In genomic region chr14:79912610-79913009, GRCm38 (mm10) we compare ENCODE assay signal across 10 mouse cellular contexts.
A peak's percentile ranks its signal among the peaks of the same experiment; 100 is the strongest.
DNase-seq lines count a peak whose midpoint lies in the region; ATAC-seq and TF ChIP-seq lines count a peak whose summit lies in the region.
"Had no signal": no experiment of that assay in that cellular context is flagged by ENCODE, and none has a peak within 500 bp of the region (broad histone marks: within the 10 kb centered on the region; RNA-seq: fewer than 3 reads in every experiment).

No protein-coding gene starts in this region.

- DNase-seq in liver, adult 2 months (ENCODE audit: extremely low read depth, low read depth, low spot score) = no peak
- DNase-seq in liver, embryonic 11.5 days (ENCODE audit: low spot score) = no peak
- peak; percentile 28 for DNase-seq in ZHBTc4 (ENCODE audit: low read depth, low spot score)
- peak; percentile 44 to 66 for DNase-seq in cerebellum, postnatal 14 days
- peak; percentile 49 for DNase-seq in heart, postnatal 4 days
- peak; percentile 50 for DNase-seq in limb, embryonic 10.5 days (ENCODE audit: low spot score)
- DNase-seq in right cerebral cortex, postnatal 14 days = peak; percentile 70
- no peak for DNase-seq in B cell, adult 2 months

- ATAC-seq in liver, embryonic 11.5 days (replicated peaks; ENCODE audit: low FRiP score) = no peak

- H3K4me2 ChIP-seq in liver, embryonic 11.5 days = no peak overlapping the region
- H3K4me2 ChIP-seq: embryonic facial prominence, embryonic 15.5 days; lung, embryonic 15.5 days had no signal

- TF ChIP-seq POLR2A in liver, adult 2 months (IDR thresholded peaks at IDR 0.05; ENCODE audit: extremely low read depth, insufficient read depth, low read length) = no peak

- no peaks in the 10 kb centered on the region for H3K4me1 ChIP-seq in liver, adult 2 months (ENCODE audit: control insufficient read depth, insufficient read depth, low read length)
- H3K4me1 ChIP-seq in liver, embryonic 11.5 days (replicated peaks; ENCODE audit: control insufficient read depth, insufficient read depth, low read length) = no peaks in the 10 kb centered on the region
- peaks cover 4% of the 10 kb centered on the region; the same call in 1 of the 2 replicates for H3K4me1 ChIP-seq in limb, embryonic 10.5 days
- H3K4me1 ChIP-seq: embryonic facial prominence, embryonic 15.5 days; lung, embryonic 15.5 days had no signal

- WGBS in liver, adult 2 months = 48% methylated on average over 4 of the region's 4 CpGs
- WGBS in liver, embryonic 11.5 days = 46% methylated on average over 4 of the region's 4 CpGs
- WGBS in limb, embryonic 10.5 days = 50% methylated on average over 4 of the region's 4 CpGs

- no peak overlapping the region for H3K9ac ChIP-seq in liver, adult 2 months (ENCODE audit: low read depth, low read length)
- H3K9ac ChIP-seq in liver, embryonic 11.5 days (ENCODE audit: low read depth, low read length) = no peak overlapping the region
- H3K9ac ChIP-seq: embryonic facial prominence, embryonic 15.5 days; lung, embryonic 15.5 days had no signal

- no peaks in the 10 kb centered on the region for H3K79me2 ChIP-seq in liver, adult 2 months (ENCODE audit: control insufficient read depth, insufficient read depth, low read length)

- H3K27me3 ChIP-seq in liver, adult 2 months (ENCODE audit: control insufficient read depth, insufficient read depth, low read length) = no peaks in the 10 kb centered on the region
- H3K27me3 ChIP-seq in liver, embryonic 11.5 days (replicated peaks; ENCODE audit: control insufficient read depth, insufficient read depth, low read length) = no peaks in the 10 kb centered on the region
- H3K27me3 ChIP-seq in limb, embryonic 10.5 days (ENCODE audit: low read depth, poor library complexity, severe bottlenecking) = no peaks in the 10 kb centered on the region
- H3K27me3 ChIP-seq: embryonic facial prominence, embryonic 15.5 days; lung, embryonic 15.5 days had no signal

- peak; percentile 29; the same call in 1 of the 2 replicates for TF ChIP-seq CTCF in liver, adult 2 months (IDR thresholded peaks at IDR 0.05; ENCODE audit: low read depth, low read length)

- no peak overlapping the region for H3K27ac ChIP-seq in liver, adult 2 months (replicated peaks; ENCODE audit: insufficient read depth, low read depth, low read length)
- no peak overlapping the region for H3K27ac ChIP-seq in liver, embryonic 11.5 days (ENCODE audit: low read depth, low read length)
- H3K27ac ChIP-seq in limb, embryonic 10.5 days = no peak overlapping the region
- H3K27ac ChIP-seq: embryonic facial prominence, embryonic 15.5 days; lung, embryonic 15.5 days had no signal

- no peaks in the 10 kb centered on the region for H3K36me3 ChIP-seq in liver, adult 2 months (ENCODE audit: control insufficient read depth, insufficient read depth, low read length)
- H3K36me3 ChIP-seq in liver, embryonic 11.5 days (ENCODE audit: control insufficient read depth, insufficient read depth, low read length) = no peaks in the 10 kb centered on the region
- no peaks in the 10 kb centered on the region for H3K36me3 ChIP-seq in limb, embryonic 10.5 days
- H3K36me3 ChIP-seq: embryonic facial prominence, embryonic 15.5 days; lung, embryonic 15.5 days had no signal

- H3K4me3 ChIP-seq in liver, adult 2 months (ENCODE audit: insufficient read depth, low read depth, low read length) = no peak overlapping the region
- no peak overlapping the region for H3K4me3 ChIP-seq in liver, embryonic 11.5 days (ENCODE audit: low read depth, low read length)
- H3K4me3 ChIP-seq in limb, embryonic 10.5 days = no peak overlapping the region
- H3K4me3 ChIP-seq: embryonic facial prominence, embryonic 15.5 days; lung, embryonic 15.5 days had no signal

- no peaks in the 10 kb centered on the region for H3K9me3 ChIP-seq in liver, embryonic 11.5 days (ENCODE audit: control insufficient read depth, low read length)
- no peaks in the 10 kb centered on the region for H3K9me3 ChIP-seq in limb, embryonic 10.5 days (replicated peaks)
- H3K9me3 ChIP-seq: embryonic facial prominence, embryonic 15.5 days; lung, embryonic 15.5 days had no signal

Comparison
In these comparisons a context has a peak if more than half of its experiments do, and no peak if none do; other contexts are left out.
1. DNase-seq: peak in ZHBTc4 (single experiment), cerebellum, postnatal 14 days (2 of 2), heart, postnatal 4 days (single experiment), limb, embryonic 10.5 days (single experiment) and right cerebral cortex, postnatal 14 days (single experiment); none in liver, adult 2 months (single experiment), liver, embryonic 11.5 days (single experiment) and B cell, adult 2 months (0 of 2).